Mouse (Mus musculus) olfactory bulb, adult 2 months (tissue): ENCODE data around the gene Dram1. TPM values are rescaled to one million over a fixed set of nuclear protein-coding genes. Genes with fewer than 3 reads are reported as not detected.

Experiments used
- H3K27ac ChIP-seq: fragments of 200-500 bp; 2 replicates; pipeline ENCODE4 v1.5.1; 2012; ENCODE audit warnings: low read depth, low read length; ENCODE audit not compliant: insufficient read depth
- H3K4me1 ChIP-seq: fragments of 200-500 bp; 2 replicates; pipeline ENCODE4 v1.6.1; 2012; ENCODE audit warnings: low read length; ENCODE audit not compliant: control insufficient read depth, insufficient read depth
- H3K4me3 ChIP-seq: fragments of 200-500 bp; 2 replicates; pipeline ENCODE4 v1.5.1; 2012; ENCODE audit warnings: mild to moderate bottlenecking, low read depth, low read length, moderate library complexity; ENCODE audit not compliant: insufficient read depth
- CTCF ChIP-seq: fragments of 200-500 bp; IDR thresholded peaks from 2 replicates; pipeline ENCODE4 v1.5.1; 2012; ENCODE audit warnings: low read depth, mild to moderate bottlenecking, low read length, moderate library complexity; ENCODE audit not compliant: insufficient read depth
- POLR2A ChIP-seq: fragments of 200-500 bp; IDR thresholded peaks from 2 replicates; pipeline ENCODE4 v1.6.1; 2012; ENCODE audit warnings: mild to moderate bottlenecking, low read depth, low read length, moderate library complexity; ENCODE audit not compliant: insufficient read depth
- WGBS: fragments of 180-500 bp; shearing (Covaris S2); methylation state at CpG from one replicate; pipeline ENCODE4 v1.1.7; 2018; 5-methylcytosine and 5-hydroxymethylcytosine counted together
- polyA plus RNA-seq: library from polyadenylated mRNA; stranded (reverse); fragments of >200 nt; gene quantifications from 2 replicates; pipeline ENCODE4 v1.2.4, GENCODE M21; 2012; ENCODE audit warnings: low replicate concordance; ENCODE audit not compliant: missing spikeins, insufficient read depth, insufficient read length

The Dram1 gene
- polyA plus RNA-seq, 1 experiment = not detected

DNA sequence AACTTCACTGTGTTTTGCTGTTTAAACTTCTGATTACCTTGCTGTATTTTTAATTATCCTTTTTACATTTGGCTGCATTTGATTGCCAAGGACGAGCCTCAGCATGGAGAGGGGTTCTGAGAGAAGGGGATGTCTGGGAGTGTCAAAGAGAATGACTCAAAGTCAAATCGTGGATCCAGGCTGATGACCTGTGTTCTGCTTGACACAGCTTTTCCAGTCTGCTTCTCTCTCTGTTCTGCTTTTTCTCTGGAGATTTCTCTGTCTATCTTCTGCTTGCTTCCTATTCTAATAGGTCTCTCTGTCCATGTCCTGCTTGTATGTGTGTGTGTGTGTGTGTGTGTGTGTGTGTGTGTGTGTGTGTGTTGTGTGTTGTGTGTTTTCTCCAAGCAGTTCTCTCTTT is 30.9 kb upstream of the Dram1 start:
- WGBS = 71% methylated on average over 2 of the region's 2 CpGs
- H3K4me1 ChIP-seq = peaks cover 11% of the 10 kb centered on the region
- TF ChIP-seq POLR2A = no peak
- no peak overlapping the region for H3K27ac ChIP-seq
- H3K4me3 ChIP-seq = no peak overlapping the region

DNA sequence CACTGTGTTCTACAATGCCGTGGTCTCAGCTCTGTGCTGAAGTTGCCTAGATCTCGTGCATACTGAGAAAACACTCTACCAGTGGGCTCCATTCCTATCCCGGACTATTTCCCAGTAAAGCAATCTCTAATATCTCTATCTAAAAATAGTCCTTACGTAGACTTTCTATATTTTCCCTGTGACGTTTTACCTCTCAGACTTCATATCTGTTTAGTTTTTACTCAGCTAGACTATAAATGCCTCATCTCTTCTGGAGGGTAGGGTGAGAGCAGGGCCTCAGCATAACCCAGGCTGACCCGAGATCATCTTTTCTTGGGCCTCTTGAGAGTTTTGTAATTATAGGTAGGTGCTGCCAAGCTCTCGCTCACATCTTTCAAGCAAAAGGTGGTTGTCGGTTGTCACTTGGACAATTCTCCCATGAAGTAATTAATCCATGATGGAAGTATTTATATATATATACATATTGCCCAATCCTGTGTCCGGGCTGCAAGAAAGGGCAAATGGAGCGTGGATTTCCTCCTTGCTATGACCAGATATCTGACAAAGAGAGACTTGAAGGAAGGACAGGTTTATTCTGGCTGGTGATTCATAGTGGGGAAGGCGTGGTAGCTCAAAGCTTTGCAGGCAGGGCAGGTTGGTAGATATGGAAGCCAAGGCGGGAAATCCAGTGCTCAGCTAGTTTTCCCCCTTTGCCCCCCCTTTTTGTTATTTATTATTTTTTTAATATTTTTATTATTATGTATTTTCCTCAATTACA is 29.2 kb upstream of the Dram1 start:
- Histone ChIP-seq H3K4me3 (no peak overlapping the region), H3K4me1 (peaks cover 8% of the 10 kb centered on the region), H3K27ac (no peak overlapping the region)
- 90% methylated on average over 12 of the region's 12 CpGs for WGBS
- TF ChIP-seq POLR2A (no peak), CTCF (no peak)

DNA sequence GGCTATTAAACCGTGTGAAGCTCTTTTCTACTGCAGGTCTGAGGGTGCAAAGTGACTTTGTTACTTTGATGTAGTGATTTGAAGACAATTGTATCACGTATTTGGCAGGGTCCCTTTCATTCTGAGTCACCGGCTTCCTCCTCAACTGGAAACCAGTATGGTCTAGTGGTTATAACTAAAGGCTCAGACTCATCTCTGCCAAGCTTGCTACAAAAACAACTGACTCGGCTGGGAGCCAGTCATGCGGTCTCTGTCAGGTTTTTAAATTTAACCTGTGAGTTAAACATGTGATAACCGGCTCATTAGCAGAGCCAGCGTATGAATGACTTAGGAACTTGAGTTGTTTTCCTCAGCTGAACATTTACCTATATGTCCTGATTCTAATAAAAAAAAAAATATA is 26.9 kb upstream of the Dram1 start:
- TF ChIP-seq CTCF (no peak), POLR2A (no peak)
- WGBS = 77% methylated on average over 7 of the region's 7 CpGs
- H3K27ac ChIP-seq = no peak overlapping the region

GRCm38 (mm10) chr10:88404220-88404619 is 25.3 kb upstream of the Dram1 start:
- 88% methylated on average over 6 of the region's 6 CpGs for WGBS
- Histone ChIP-seq H3K4me1 (no peaks in the 10 kb centered on the region), H3K27ac (no peak overlapping the region), H3K4me3 (no peak overlapping the region)
- TF ChIP-seq CTCF (no peak), POLR2A (no peak)

More for the DNA sequence above, 26.9 kb upstream of the Dram1 start:
- Histone ChIP-seq H3K4me1 (no peaks in the 10 kb centered on the region), H3K4me3 (no peak overlapping the region)

DNA sequence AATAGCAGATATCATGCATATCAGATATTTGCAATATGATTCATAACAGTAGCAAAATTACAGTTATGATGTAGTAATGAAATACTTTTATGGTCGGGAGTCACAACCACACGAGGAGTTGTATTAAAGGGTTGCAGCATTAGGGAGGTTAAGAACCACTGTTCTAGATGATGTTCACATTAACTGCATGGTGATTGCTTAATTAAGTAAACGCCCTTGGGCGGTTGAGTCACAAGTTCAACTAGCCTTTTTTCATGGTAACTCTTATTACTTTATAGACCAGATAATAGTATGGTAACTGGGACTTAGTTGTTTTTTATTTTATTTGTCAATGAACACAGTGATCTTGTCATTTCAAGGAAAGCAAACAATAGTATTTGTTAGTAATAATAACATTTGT is 24.1 kb upstream of the Dram1 start:
- Histone ChIP-seq H3K4me3 (no peak overlapping the region), H3K27ac (no peak overlapping the region), H3K4me1 (no peaks in the 10 kb centered on the region)
- no peak for TF ChIP-seq POLR2A
- no peak for TF ChIP-seq CTCF
- WGBS = 93% methylated on average over 4 of the region's 4 CpGs

- WGBS = 90% methylated on average over 5 of the region's 5 CpGs
- Histone ChIP-seq H3K27ac (no peak overlapping the region), H3K4me3 (no peak overlapping the region), H3K4me1 (no peaks in the 10 kb centered on the region)
- no peak for TF ChIP-seq CTCF
- TF ChIP-seq POLR2A = no peak
Observed at GRCm38 (mm10) chr10:88399271-88399670, 20.4 kb upstream of the Dram1 start.

GRCm38 (mm10) chr10:88398668-88399243 is 19.9 kb upstream of the Dram1 start:
- no peak for TF ChIP-seq POLR2A
- no peak for TF ChIP-seq CTCF
- Histone ChIP-seq H3K4me3 (no peak overlapping the region), H3K27ac (no peak overlapping the region), H3K4me1 (no peaks in the 10 kb centered on the region)
- WGBS = 90% methylated on average over 6 of the region's 6 CpGs

GRCm38 (mm10) chr10:88392181-88392847 is 13.4 kb upstream of the Dram1 start:
- H3K4me1 ChIP-seq = peaks cover 7% of the 10 kb centered on the region
- TF ChIP-seq POLR2A (no peak), CTCF (no peak)
- H3K27ac ChIP-seq = no peak overlapping the region
- H3K4me3 ChIP-seq = no peak overlapping the region
- 66% methylated on average over 9 of the region's 9 CpGs for WGBS

DNA sequence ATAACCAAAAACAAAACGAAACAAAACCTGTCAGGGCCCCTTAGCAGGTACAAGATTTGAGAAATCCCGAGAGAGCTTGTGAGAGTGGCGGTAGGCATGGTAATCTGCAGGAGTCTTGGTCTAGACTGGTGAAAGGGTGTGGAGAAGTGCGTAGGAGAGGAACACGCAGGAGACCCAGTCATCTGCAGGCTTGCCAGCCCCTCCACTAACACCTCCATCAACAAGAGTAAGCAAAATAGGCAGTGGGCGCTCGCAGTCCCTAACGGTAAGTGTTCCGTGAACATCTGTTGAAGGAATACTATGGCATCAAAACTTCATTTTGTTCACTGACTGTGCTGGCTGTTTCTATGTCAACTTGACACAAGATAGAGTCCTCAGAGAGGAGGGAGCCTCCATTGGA is 12.6 kb upstream of the Dram1 start:
- H3K27ac ChIP-seq = no peak overlapping the region
- TF ChIP-seq CTCF (no peak), POLR2A (no peak)
- peaks cover 7% of the 10 kb centered on the region for H3K4me1 ChIP-seq
- H3K4me3 ChIP-seq = no peak overlapping the region
- WGBS = 82% methylated on average over 9 of the region's 9 CpGs
